Mouse (Mus musculus) testis, adult 2 months (tissue): ENCODE results near the gene Lrrd1. TPM values are rescaled to one million over a fixed set of nuclear protein-coding genes. Genes with fewer than 3 reads are reported as not detected.
"Not testable (repeated sequence)": the region's sequence is repeated elsewhere in the genome, so short reads cannot be mapped to it uniquely, and the experiment has no call there.

Source experiments
- H3K27ac ChIP-seq: fragments of 200-500 bp; 2 replicates; pipeline ENCODE4 v1.5.1; 2012; ENCODE audit warnings: low read depth, low read length; ENCODE audit not compliant: control insufficient read depth, insufficient read depth
- H3K27me3 ChIP-seq: fragments of 200-500 bp; 2 replicates; pipeline ENCODE4 v1.6.1; 2012; ENCODE audit warnings: mild to moderate bottlenecking, low read length, moderate library complexity; ENCODE audit not compliant: control insufficient read depth, insufficient read depth
- H3K36me3 ChIP-seq: fragments of 200-500 bp; 2 replicates; pipeline ENCODE4 v1.6.1; 2012; ENCODE audit warnings: mild to moderate bottlenecking, low read length; ENCODE audit not compliant: control insufficient read depth, insufficient read depth
- H3K4me1 ChIP-seq: fragments of 200-500 bp; 2 replicates; pipeline ENCODE4 v1.6.1; 2012; ENCODE audit warnings: low read length; ENCODE audit not compliant: control insufficient read depth, insufficient read depth
- H3K4me3 ChIP-seq: fragments of 200-500 bp; 2 replicates; pipeline ENCODE4 v1.5.1; 2012; ENCODE audit warnings: low read depth, mild to moderate bottlenecking, low read length, moderate library complexity, mixed read lengths; ENCODE audit not compliant: control insufficient read depth
- CTCF ChIP-seq: fragments of 200-500 bp; IDR thresholded peaks from 2 replicates; pipeline ENCODE4 v1.5.1; 2012; ENCODE audit warnings: low read depth, mild to moderate bottlenecking, inconsistent platforms, low read length, moderate library complexity; ENCODE audit not compliant: control insufficient read depth, insufficient read depth, insufficient replicate concordance
- POLR2A ChIP-seq: fragments of 200-500 bp; IDR thresholded peaks from 2 replicates; pipeline ENCODE4 v1.6.1; 2012; ENCODE audit warnings: low read depth, mild to moderate bottlenecking, inconsistent platforms, low read length, moderate library complexity; ENCODE audit not compliant: control insufficient read depth
- polyA plus RNA-seq: library from polyadenylated mRNA; depleted of rRNA; stranded (reverse); fragments of >200 nt; gene quantifications from 2 replicates; pipeline ENCODE4 v1.2.3, GENCODE M21; 2012

The Lrrd1 gene
- polyA plus RNA-seq, 1 experiment, result 5.4 TPM

DNA sequence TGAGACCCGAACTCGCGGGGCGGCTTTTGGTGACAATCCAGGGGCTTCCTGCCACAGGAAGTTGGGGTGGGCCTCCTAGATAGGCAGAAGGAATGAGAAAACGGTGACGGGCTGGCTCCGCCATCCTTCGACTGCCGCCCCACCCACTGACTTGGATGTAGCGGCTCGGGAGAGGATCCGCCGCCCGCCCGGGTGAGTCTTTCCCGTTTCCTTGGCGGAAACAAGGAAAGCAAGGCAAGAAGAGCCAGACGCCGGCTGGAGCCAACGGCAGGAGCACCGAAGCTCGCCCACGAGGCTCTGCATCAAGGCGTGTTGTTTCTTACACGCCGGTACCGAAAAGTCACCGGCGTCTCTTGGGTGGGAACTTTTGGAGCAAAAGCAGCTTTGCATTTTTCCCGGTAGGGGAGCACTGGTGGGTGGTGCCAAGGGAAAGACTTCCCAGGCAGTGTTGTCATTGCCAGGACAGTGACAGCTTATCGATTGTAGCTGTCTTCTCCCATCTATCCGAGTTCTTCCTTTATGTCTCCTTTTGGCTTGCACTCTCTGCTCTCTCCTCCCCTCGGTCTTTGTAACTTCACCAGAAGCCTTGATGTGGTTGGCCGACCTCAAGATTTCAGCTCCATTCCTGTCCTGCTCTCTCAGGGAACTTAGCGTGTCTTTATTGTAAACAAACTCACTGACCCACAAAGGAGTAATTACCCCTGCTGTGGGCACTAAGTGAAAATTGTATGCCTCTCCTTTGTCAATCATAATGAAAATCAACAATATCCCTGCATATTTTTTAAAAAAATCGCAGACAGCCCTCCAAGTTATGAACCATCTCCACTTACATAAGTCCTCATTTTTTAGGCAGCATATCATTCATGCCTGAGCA, 41.4 kb upstream of the Lrrd1 start:
- Histone ChIP-seq H3K36me3 (no peaks in the 10 kb centered on the region), H3K27me3 (no peaks in the 10 kb centered on the region), H3K4me3 (peak overlapping the region; percentile 95), H3K27ac (peak overlapping the region; percentile 91), H3K4me1 (peaks cover 2% of the 10 kb centered on the region)
- no peak for TF ChIP-seq POLR2A
- TF ChIP-seq CTCF, result no peak

GRCm38 (mm10) chr5:3808472-3808871, 36.5 kb upstream of the Lrrd1 start:
- no peaks in the 10 kb centered on the region; the same call in 1 of the 2 replicates for H3K36me3 ChIP-seq
- TF ChIP-seq CTCF (no peak), POLR2A (no peak)
- no peaks in the 10 kb centered on the region for H3K27me3 ChIP-seq
- H3K27ac ChIP-seq, result no peak overlapping the region
- no peaks in the 10 kb centered on the region for H3K4me1 ChIP-seq
- no peak overlapping the region for H3K4me3 ChIP-seq

DNA sequence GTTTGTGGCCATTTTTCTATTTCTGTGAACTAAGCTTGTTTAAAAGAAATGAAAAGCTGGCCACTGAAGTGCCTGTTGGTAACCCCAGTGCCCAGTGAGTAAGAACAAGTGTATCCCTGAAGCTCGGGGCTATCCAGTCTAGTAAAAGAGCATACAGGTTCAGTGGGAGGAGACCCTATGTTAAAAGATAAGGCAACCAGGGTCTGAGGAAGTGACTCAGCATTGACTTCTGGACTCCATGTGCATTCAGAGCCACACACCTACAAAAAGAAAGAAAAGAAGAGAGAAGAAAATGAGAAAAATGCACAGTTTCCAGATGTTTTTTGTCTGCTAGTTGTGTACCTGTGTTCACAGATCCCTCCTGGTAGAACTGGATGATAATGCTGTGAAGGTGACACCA, 10.9 kb upstream of the Lrrd1 start:
- H3K27ac ChIP-seq, result no peak overlapping the region
- H3K4me3 ChIP-seq, result no peak overlapping the region
- H3K4me1 ChIP-seq, result no peaks in the 10 kb centered on the region
- TF ChIP-seq POLR2A (no peak), CTCF (no peak)
- H3K36me3 ChIP-seq, result no peaks in the 10 kb centered on the region; the same call in 1 of the 2 replicates
- no peaks in the 10 kb centered on the region for H3K27me3 ChIP-seq

DNA sequence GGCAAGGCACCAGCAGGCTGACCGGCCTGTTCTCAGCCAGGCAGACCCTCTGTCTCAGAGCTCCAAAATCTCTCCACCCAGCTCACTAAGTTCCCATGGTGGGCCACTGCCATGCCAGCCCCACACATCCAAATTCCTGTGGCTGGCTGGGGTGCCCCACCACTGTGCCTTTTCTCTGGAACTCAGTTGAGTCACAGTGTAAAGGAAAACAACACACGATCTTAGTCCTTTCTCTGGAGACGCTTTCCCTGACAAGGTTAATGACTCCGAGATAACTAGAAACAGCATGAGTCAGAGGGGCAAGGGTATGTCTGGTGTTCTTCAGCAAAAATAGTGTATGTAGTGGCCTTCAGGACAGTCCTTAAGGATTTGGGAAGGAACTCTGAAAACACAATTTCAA, 25.2 kb downstream of the Lrrd1 start:
- Histone ChIP-seq H3K27ac (no peak overlapping the region), H3K4me3 (no peak overlapping the region), H3K27me3 (no peaks in the 10 kb centered on the region), H3K4me1 (no peaks in the 10 kb centered on the region), H3K36me3 (no peaks in the 10 kb centered on the region)
- TF ChIP-seq POLR2A (no peak), CTCF (no peak)

GRCm38 (mm10) chr5:3872348-3872747, 27.4 kb downstream of the Lrrd1 start:
- H3K4me1 ChIP-seq, result no peaks in the 10 kb centered on the region
- no peak for TF ChIP-seq CTCF
- no peak for TF ChIP-seq POLR2A
- H3K27ac ChIP-seq, result no peak overlapping the region
- no peaks in the 10 kb centered on the region for H3K27me3 ChIP-seq
- no peaks in the 10 kb centered on the region for H3K36me3 ChIP-seq
- H3K4me3 ChIP-seq, result no peak overlapping the region

GRCm38 (mm10) chr5:3873485-3873884, 28.5 kb downstream of the Lrrd1 start:
- Histone ChIP-seq H3K4me1 (no peaks in the 10 kb centered on the region), H3K27me3 (no peaks in the 10 kb centered on the region), H3K36me3 (no peaks in the 10 kb centered on the region), H3K4me3 (no peak overlapping the region), H3K27ac (no peak overlapping the region)
- TF ChIP-seq POLR2A (no peak), CTCF (no peak)

GRCm38 (mm10) chr5:3886862-3887261, 41.9 kb downstream of the Lrrd1 start:
- H3K4me3 ChIP-seq, H3K27me3 ChIP-seq, H3K36me3 ChIP-seq, H3K4me1 ChIP-seq, H3K27ac ChIP-seq: not testable (repeated sequence)
